Mouse (Mus musculus): ENCODE results near the gene Slc44a3. TPM values are rescaled to one million over a fixed set of nuclear protein-coding genes. Genes with fewer than 3 reads are reported as not detected.

The Slc44a3 gene
- polyA plus RNA-seq, 1 experiment from 2014 or later, result 0.65 TPM

DNA sequence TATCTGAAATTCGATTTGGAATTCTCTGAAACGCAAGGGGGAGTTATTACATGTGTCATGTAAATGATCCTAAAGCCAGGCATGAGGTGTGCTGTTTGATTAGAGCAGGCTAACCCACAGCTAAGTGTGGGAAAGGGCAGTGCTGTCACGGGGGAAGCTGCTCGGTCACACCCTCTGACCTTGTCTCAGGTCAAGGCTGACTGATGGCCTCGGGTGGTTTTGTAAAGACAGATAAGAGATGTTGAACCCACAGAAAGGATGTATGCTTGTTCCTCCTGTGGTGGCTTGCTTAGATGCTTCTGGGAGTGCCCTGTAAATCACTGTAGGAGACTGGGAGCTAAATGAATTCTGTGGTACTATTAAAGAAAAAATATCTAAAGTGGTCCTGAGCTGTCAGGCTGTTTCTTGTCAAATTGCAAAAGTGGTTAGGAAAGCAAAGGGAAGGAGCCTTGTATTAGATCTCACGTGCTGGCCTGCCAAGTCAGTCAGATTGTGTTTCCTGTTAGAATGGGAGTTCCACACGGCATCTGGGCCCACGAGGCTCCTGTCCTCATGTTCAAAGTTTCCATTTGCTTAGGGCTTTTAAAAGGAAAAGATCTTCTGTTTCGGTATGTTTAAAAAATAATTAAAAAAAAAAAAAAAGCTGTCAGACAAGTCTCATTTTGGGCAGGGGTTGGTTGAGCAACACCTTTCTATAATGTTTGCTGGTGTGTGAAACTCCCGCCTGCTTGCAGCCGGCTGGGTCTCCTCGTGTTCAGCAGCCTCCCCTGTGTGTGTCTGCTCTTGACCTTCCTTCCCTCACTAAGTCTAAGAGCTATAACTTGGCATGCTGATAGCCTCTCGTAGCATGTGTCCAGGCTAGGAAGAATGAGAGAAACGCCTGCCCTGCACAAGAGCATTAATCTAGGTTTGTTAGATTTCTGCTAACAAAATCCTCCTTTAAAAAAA lies 73.4 kb downstream of the Slc44a3 start:
- Histone ChIP-seq H3K27ac (no peak overlapping the region), H3K9me3 (no peaks in the 10 kb centered on the region), H3K27me3 (no peaks in the 10 kb centered on the region), H3K4me1 (replicated peaks) (peaks cover 5% of the 10 kb centered on the region), H3K4me2 (no peak overlapping the region), H3K4me3 (replicated peaks) (no peak overlapping the region), H3K9ac (replicated peaks) (no peak overlapping the region), H3K36me3 (peaks cover 79% of the 10 kb centered on the region)
- WGBS, result 79% methylated on average over 14 of the region's 14 CpGs
- ATAC-seq (ENCODE audit: insufficient number of reproducible peaks, insufficient read depth, low FRiP score, low TSS enrichment, low read depth), result no peak

DNA sequence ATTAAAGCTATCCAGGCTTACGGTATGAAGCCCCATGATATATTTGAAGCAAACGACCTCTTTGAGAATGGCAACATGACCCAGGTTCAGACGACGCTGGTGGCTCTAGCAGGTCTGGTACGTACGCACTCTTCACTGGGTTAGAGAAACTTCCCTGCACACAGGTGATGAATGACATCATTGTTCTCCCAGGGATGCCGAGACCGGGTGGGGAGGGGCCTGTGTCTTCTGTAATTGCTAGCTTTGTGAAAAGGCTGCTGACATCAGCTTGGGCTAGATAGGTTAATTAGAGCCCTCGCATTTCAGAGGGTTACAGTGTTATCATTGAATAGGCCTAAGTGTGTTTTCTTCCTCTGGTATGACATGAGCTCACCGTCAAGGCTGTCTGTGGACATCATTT lies 80.8 kb downstream of the Slc44a3 start:
- 77% methylated on average over 10 of the region's 10 CpGs for WGBS
- peaks cover 77% of the 10 kb centered on the region for H3K36me3 ChIP-seq

DNA sequence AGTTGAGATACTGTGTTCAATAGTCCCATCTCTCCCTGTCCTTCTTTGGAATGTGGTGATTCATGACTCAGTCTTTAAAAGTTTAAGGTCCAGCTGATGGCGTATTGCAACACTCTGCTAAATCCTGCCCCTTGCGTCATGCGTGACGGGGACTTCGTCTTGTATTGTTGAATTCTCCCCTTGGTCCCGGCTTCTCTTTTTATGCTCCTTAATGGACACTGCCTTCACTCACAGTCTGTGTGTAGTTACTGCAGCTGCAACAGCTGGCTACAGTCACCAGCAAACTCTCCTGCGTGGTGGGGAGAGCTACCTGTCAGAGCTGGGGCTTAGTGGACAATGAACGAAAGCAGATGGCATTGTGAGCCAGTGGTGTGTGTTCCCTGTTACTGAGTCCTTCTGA lies 82.7 kb downstream of the Slc44a3 start:
- 77% methylated on average over 8 of the region's 8 CpGs for WGBS
- Histone ChIP-seq H3K27me3 (no peaks in the 10 kb centered on the region), H3K27ac (no peak overlapping the region), H3K4me2 (no peak overlapping the region), H3K4me3 (replicated peaks) (no peak overlapping the region), H3K4me1 (replicated peaks) (peaks cover 14% of the 10 kb centered on the region; the same call in 1 of the 2 replicates), H3K9me3 (0 out of 2 replicates have a peak, but pooled peaks cover 3% of the 10 kb centered on the region), H3K9ac (replicated peaks) (no peak overlapping the region), H3K36me3 (peaks cover 70% of the 10 kb centered on the region)
- no peak for ATAC-seq (ENCODE audit: insufficient number of reproducible peaks, insufficient read depth, low FRiP score, low TSS enrichment, low read depth)

More for the DNA sequence above, 80.8 kb downstream of the Slc44a3 start:
- Histone ChIP-seq H3K27ac (no peak overlapping the region), H3K4me1 (replicated peaks) (peaks cover 14% of the 10 kb centered on the region; the same call in 1 of the 2 replicates), H3K9ac (replicated peaks) (no peak overlapping the region), H3K4me3 (replicated peaks) (no peak overlapping the region), H3K9me3 (no peaks in the 10 kb centered on the region), H3K27me3 (no peaks in the 10 kb centered on the region), H3K4me2 (no peak overlapping the region)
- ATAC-seq (ENCODE audit: insufficient number of reproducible peaks, insufficient read depth, low FRiP score, low TSS enrichment, low read depth), result no peak

DNA sequence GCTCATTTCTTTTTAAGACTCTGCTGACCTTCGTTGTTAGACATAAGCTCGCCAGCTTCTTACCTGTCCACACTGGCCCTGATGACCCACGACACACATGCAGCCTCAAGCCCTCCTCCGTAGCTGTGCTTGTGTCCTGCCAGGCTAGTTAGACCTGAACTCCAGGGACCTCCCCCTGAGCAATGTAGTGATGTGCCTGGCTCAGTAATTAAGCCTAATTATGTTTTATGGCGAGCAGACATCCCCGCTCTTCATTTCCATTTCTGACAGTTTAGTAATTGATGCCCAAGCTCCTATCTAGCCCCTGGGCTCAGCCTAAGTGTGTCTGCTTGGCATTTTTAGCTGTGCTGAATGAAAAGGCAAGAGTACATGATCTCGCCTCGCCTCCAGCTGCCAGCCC lies 83.6 kb downstream of the Slc44a3 start:
- ATAC-seq (ENCODE audit: insufficient number of reproducible peaks, insufficient read depth, low FRiP score, low TSS enrichment, low read depth), result no peak
- Histone ChIP-seq H3K4me3 (replicated peaks) (no peak overlapping the region), H3K27me3 (no peaks in the 10 kb centered on the region), H3K4me2 (no peak overlapping the region), H3K27ac (no peak overlapping the region), H3K36me3 (peaks cover 70% of the 10 kb centered on the region), H3K4me1 (replicated peaks) (peaks cover 14% of the 10 kb centered on the region; the same call in 1 of the 2 replicates), H3K9me3 (0 out of 2 replicates have a peak, but pooled peaks cover 3% of the 10 kb centered on the region), H3K9ac (replicated peaks) (no peak overlapping the region)
- 71% methylated on average over 8 of the region's 8 CpGs for WGBS

DNA sequence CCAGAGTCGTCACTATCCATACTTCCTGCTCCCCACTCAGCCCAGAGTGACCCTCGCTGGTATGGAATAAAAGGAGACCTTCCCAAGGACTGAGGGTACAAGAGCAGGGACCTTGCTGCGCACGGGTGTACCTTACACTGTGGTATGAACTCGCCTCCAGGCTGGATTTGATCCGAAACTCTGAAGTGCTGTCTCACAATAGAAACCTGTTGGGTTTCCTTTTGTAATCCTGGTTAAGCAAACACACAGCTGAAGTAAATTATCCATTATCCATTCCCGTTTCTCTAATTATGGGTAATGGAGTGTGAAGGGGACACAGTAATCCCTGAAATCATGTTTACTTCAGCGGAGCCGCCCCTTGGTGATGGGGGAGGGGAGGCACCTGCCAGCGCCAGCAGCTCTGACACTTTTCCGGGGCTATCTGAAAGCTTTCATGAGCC lies 84.2 kb downstream of the Slc44a3 start:
- peak; percentile 64; the same call in 1 of the 2 replicates for ATAC-seq (ENCODE audit: insufficient number of reproducible peaks, insufficient read depth, low FRiP score, low TSS enrichment, low read depth)

DNA sequence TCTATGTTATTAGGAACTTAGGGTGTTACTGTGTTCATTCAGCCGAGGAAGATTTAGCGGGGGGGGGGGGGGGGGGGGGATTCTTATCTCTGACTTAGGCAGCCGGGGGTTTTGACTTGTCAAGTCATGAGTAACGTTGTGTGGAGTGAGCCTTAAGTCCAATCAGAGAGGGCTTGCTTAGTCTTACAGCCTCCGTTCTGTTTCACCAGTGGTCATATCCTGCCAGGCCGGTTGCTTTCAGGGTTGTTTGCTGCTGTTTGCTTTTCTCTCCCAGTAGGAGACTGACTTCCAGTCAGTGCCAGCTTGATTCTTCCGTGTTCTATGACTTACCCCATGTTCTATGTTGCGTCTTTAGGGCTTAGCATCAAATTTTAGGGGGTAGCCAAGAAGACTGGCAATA lies 85.8 kb downstream of the Slc44a3 start:
- no peaks in the 10 kb centered on the region for H3K27me3 ChIP-seq
- H3K27ac ChIP-seq, result no peak overlapping the region
- H3K9ac ChIP-seq (replicated peaks), result no peak overlapping the region
- H3K4me2 ChIP-seq, result no peak overlapping the region
- no peak for ATAC-seq (ENCODE audit: insufficient number of reproducible peaks, insufficient read depth, low FRiP score, low TSS enrichment, low read depth)
- 0 out of 2 replicates have a peak, but pooled peaks cover 3% of the 10 kb centered on the region for H3K9me3 ChIP-seq
- WGBS, result 75% methylated on average over 7 of the region's 8 CpGs
- peaks cover 72% of the 10 kb centered on the region for H3K36me3 ChIP-seq
- no peak overlapping the region for H3K4me3 ChIP-seq (replicated peaks)
- peaks cover 14% of the 10 kb centered on the region; the same call in 1 of the 2 replicates for H3K4me1 ChIP-seq (replicated peaks)

More for the DNA sequence above, 84.2 kb downstream of the Slc44a3 start:
- Histone ChIP-seq H3K27me3 (no peaks in the 10 kb centered on the region), H3K4me1 (replicated peaks) (peaks cover 14% of the 10 kb centered on the region; the same call in 1 of the 2 replicates), H3K9me3 (0 out of 2 replicates have a peak, but pooled peaks cover 3% of the 10 kb centered on the region), H3K4me2 (no peak overlapping the region), H3K9ac (replicated peaks) (no peak overlapping the region), H3K36me3 (peaks cover 72% of the 10 kb centered on the region), H3K27ac (no peak overlapping the region), H3K4me3 (replicated peaks) (no peak overlapping the region)
- 49% methylated on average over 11 of the region's 11 CpGs for WGBS

DNA sequence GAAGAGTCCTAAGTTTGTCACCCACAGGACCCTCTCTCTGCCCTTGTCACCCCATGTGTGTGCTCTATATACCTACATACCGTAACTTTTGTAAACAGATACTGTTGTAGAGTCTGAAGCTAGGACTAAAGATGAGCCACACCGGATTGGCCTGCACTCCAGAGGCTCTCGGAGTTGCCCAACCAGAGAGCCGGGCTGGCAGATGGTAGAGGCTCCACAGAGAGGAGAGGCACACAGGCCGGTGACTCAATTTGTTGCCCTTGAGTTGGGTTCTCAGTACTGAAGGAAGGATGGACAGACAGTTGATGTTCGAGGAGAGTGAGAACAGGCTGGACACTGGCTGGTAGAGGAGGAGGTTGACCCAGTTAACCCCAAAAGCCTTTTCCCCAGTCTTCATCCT lies 87.8 kb downstream of the Slc44a3 start:
- Histone ChIP-seq H3K4me1 (replicated peaks) (peaks cover 26% of the 10 kb centered on the region), H3K9me3 (0 out of 2 replicates have a peak, but pooled peaks cover 3% of the 10 kb centered on the region), H3K36me3 (peaks cover 58% of the 10 kb centered on the region), H3K9ac (replicated peaks) (no peak overlapping the region), H3K4me3 (replicated peaks) (no peak overlapping the region), H3K27me3 (no peaks in the 10 kb centered on the region), H3K4me2 (no peak overlapping the region), H3K27ac (no peak overlapping the region)
- ATAC-seq (ENCODE audit: insufficient number of reproducible peaks, insufficient read depth, low FRiP score, low TSS enrichment, low read depth), result no peak
- WGBS, result 94% methylated on average over 6 of the region's 6 CpGs

DNA sequence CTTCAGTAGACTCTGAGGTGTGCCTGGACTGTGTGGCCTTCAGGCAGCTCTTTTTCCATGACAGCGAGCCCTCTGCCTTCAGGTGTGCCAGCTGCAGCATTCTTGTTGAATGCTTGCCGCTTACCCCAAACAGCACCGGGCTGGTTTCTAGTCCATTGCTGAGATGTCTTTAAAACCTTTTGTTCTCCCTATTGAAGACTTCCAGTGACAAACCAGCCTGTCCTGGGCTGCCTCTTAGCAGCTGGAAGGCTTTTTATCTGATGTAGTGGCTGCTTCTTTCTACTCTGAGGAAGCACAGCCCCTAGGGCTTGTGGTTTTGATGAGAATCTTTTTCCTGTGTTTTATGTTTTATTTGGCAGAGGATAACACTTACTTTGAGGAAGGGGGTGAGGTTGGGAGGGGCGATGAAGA lies 88.3 kb downstream of the Slc44a3 start:
- H3K9me3 ChIP-seq, result 0 out of 2 replicates have a peak, but pooled peaks cover 3% of the 10 kb centered on the region
- WGBS, result 97% methylated on average over 4 of the region's 4 CpGs
- no peaks in the 10 kb centered on the region for H3K27me3 ChIP-seq
- no peak overlapping the region for H3K9ac ChIP-seq (replicated peaks)
- no peak for ATAC-seq (ENCODE audit: insufficient number of reproducible peaks, insufficient read depth, low FRiP score, low TSS enrichment, low read depth)
- H3K4me1 ChIP-seq (replicated peaks), result peaks cover 31% of the 10 kb centered on the region
- no peak overlapping the region for H3K4me2 ChIP-seq
- no peak overlapping the region for H3K4me3 ChIP-seq (replicated peaks)
- H3K27ac ChIP-seq, result no peak overlapping the region
- H3K36me3 ChIP-seq, result peaks cover 63% of the 10 kb centered on the region

DNA sequence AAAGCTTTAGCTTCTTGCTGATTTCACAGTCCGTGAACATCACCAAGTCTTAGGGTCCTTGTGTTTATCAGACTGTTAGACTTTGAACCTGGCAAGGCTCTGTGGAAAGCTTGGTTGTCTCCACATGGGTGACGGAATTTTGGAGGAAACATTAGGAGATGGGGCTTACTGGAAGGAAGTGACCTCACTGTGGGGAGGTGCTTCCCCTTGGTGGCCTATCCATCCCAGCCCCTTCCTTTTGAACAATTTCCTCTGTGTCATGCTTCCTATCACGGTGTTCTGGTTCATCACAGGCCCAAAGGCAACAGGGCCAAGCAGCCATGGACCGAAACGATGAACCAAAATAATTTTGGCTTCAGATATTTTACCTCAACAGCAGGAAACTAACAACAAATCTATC lies 89.9 kb downstream of the Slc44a3 start:
- no peak overlapping the region for H3K4me3 ChIP-seq (replicated peaks)
- 0 out of 2 replicates have a peak, but pooled peaks cover 3% of the 10 kb centered on the region for H3K9me3 ChIP-seq
- H3K27ac ChIP-seq, result no peak overlapping the region
- peaks cover 65% of the 10 kb centered on the region for H3K36me3 ChIP-seq
- no peak overlapping the region for H3K9ac ChIP-seq (replicated peaks)
- no peak for ATAC-seq (ENCODE audit: insufficient number of reproducible peaks, insufficient read depth, low FRiP score, low TSS enrichment, low read depth)
- H3K4me1 ChIP-seq (replicated peaks), result peaks cover 34% of the 10 kb centered on the region
- H3K27me3 ChIP-seq, result no peaks in the 10 kb centered on the region
- no peak overlapping the region for H3K4me2 ChIP-seq
- 92% methylated on average over 5 of the region's 5 CpGs for WGBS

DNA sequence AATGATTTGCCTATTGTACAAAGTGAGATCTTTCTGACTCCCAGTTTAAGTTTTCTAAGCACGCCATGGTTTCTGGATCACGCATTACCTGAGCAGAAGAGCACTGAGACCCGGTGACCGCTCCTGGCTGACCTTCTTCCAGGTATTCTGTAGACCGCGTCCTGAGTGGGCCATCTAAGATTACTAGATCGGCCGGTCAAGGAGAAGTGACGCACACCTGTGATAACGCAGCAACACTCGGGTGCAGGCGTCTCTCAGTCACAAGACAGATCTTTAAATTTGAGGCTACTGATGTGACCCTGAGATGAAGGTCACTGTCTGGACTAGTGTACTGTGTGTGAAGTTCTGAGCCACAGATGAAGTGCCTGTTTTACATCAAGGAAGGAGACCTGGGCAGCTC lies 90.7 kb downstream of the Slc44a3 start:
- peaks cover 41% of the 10 kb centered on the region for H3K4me1 ChIP-seq (replicated peaks)
- 0 out of 2 replicates have a peak, but pooled peaks cover 3% of the 10 kb centered on the region for H3K9me3 ChIP-seq
- no peak overlapping the region for H3K4me3 ChIP-seq (replicated peaks)
- WGBS, result 94% methylated on average over 12 of the region's 12 CpGs
- peaks cover 70% of the 10 kb centered on the region for H3K36me3 ChIP-seq
- no peak for ATAC-seq (ENCODE audit: insufficient number of reproducible peaks, insufficient read depth, low FRiP score, low TSS enrichment, low read depth)
- no peak overlapping the region for H3K9ac ChIP-seq (replicated peaks)
- H3K27me3 ChIP-seq, result no peaks in the 10 kb centered on the region
- H3K27ac ChIP-seq, result no peak overlapping the region
- no peak overlapping the region for H3K4me2 ChIP-seq

DNA sequence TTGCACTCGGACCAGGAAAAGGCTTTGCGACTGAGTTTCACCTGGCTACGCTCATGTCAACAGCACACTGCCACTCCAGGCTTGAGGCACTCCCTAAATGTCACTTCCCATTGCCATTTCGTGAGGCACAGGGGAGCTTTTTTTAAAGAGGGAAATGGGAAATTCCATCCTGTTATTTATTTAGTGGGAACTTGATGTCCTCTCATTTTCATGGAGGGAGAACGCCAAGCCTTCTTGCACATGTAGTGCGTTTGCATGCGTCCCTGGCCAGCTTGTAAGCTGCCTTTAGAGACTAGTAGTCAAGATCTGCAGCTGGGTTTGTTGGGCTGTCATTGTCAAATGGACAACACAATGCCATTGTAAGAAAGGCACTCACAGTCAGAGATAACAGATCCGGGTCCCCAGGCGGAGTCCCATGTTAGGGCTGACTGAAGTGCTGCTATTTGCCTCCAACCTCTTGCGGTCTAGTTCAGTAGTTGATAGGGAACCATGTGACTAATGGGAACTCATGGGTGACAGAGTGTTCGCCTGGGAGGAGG lies 92.5 kb downstream of the Slc44a3 start:
- Histone ChIP-seq H3K36me3 (peaks cover 71% of the 10 kb centered on the region), H3K4me2 (no peak overlapping the region), H3K27me3 (no peaks in the 10 kb centered on the region), H3K9me3 (no peaks in the 10 kb centered on the region), H3K9ac (replicated peaks) (no peak overlapping the region), H3K4me3 (replicated peaks) (no peak overlapping the region), H3K4me1 (replicated peaks) (peaks cover 56% of the 10 kb centered on the region), H3K27ac (0 out of 2 replicates have a peak overlapping the region, but pooled peaks have one; percentile 5)
- no peak for ATAC-seq (ENCODE audit: insufficient number of reproducible peaks, insufficient read depth, low FRiP score, low TSS enrichment, low read depth)
- 77% methylated on average over 11 of the region's 11 CpGs for WGBS

Measured in limb, embryonic 12.5 days (tissue).